ENCODE assay signal across 11 mouse cellular contexts in genomic region chr7:78925680-78926079, GRCm38 (mm10).
"Had no signal": no experiment of that assay in that cellular context is flagged by ENCODE, and none has a peak within 500 bp of the region (broad histone marks: within the 10 kb centered on the region; RNA-seq: fewer than 3 reads in every experiment).

No protein-coding gene starts in this region.

- H3K9ac ChIP-seq: liver, embryonic 12.5 days; lung, embryonic 15.5 days; neural tube, embryonic 15.5 days had no signal

- H3K36me3 ChIP-seq: liver, embryonic 12.5 days; lung, embryonic 15.5 days; neural tube, embryonic 15.5 days had no signal

- ATAC-seq: liver, embryonic 12.5 days had no signal

- H3K4me3 ChIP-seq: liver, embryonic 12.5 days; lung, embryonic 15.5 days; myocyte; neural tube, embryonic 15.5 days had no signal

- H3K27ac ChIP-seq: liver, embryonic 12.5 days; lung, embryonic 15.5 days; neural tube, embryonic 15.5 days had no signal

- DNase-seq: kidney, adult 8-10 months; kidney, postnatal 25 days; layer of hippocampus, adult 9-11 months; midbrain, embryonic 14.5 days; right cerebral cortex, adult 18-20 months; right cerebral cortex, postnatal 25 days; thymus, postnatal 4 days had no signal

- H3K4me1 ChIP-seq: lung, embryonic 15.5 days; neural tube, embryonic 15.5 days had no signal

- H3K4me2 ChIP-seq: liver, embryonic 12.5 days; lung, embryonic 15.5 days; neural tube, embryonic 15.5 days had no signal

- H3K27me3 ChIP-seq: lung, embryonic 15.5 days had no signal

- H3K9me3 ChIP-seq: liver, embryonic 12.5 days; lung, embryonic 15.5 days; neural tube, embryonic 15.5 days had no signal
